Mouse (Mus musculus) lung, postnatal 25 days (tissue): ENCODE results near the gene Cldn4.
"Not testable (repeated sequence)": the region's sequence is repeated elsewhere in the genome, so short reads cannot be mapped to it uniquely, and the experiment has no call there.

ENCODE experiments used
- DNase-seq: peaks from one replicate; pipeline ENCODE4 v3.0.0; 2022; ENCODE audit warnings: low spot score

Cldn4 gene

DNA sequence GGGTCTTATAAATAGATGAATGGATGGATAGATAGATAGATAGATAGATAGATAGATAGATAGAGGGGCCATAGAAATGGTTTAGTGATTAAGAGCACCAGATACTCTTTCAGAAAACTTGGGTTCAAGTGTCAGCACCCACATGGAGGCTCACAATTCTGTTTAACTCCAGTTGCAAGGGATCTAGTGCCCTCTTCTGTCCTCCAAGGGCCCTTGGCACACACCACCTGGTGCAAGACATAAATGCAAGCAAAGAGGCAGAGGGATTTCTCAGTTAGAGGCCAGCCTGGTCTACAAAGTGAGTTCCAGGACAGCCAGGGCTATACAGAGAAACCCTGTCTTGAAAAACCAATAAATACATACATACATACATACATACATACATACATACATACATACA lies 17.9 kb upstream of the Cldn4 start:
- not testable (repeated sequence) for DNase-seq

DNA sequence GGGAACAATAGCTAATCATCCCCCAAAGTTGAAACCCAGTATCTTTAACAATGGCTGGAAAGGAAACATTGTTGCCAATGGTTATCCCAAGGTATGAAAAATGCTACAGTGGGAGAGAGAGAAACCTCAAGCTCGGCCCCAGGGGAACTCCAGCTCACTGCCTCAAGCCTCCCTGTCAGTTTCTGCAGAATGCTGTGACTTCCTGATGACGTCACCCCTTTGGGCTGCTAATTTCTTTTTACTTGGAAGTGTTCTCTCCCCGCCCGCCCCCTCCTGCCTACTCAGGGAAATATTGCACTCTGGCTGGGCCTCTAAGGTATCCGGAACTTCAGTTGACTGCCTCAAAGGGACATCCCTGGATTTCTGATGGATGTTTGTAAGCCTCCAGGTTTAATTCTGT lies 16.8 kb upstream of the Cldn4 start:
- peak; percentile 62 for DNase-seq

DNA sequence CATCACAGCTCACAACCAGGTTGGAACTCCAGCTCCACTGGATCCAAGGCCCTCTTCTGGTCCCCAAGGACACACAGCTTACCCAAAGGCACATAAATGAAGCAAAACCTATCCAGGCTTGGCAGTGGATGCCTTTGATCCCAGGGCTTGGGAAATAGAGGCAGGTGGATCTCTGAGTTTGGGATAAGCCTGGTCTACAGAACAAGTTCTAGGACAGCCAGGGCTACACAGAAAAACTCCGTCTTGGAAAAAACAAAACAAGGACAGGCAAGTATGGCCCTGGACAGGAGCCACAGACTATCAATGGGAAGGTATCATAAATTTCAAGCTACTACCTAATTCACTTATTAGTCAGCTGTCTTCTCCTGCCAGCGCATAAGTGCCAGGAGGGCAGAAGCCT lies 14.8 kb upstream of the Cldn4 start:
- DNase-seq: no peak

DNA sequence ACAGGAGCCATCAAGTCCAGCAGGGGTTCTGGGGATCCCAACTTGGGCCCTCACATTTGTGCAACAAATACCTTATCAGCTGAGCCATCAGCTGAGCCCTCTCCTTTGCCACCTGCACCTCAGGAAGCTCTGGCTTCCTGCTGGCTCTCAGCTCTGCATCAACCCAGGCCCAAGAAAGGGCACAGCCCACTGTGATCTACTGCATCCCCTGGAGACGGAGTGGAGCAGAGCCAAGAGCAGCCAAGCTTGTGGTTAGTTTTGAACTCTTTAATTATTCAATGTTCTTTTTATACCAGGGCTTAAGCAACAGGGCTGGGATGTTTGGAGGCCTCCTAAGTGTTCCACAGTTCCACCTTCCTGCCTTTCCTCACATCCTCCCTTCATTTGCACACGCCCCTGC lies 13.7 kb upstream of the Cldn4 start:
- DNase-seq: no peak

DNA sequence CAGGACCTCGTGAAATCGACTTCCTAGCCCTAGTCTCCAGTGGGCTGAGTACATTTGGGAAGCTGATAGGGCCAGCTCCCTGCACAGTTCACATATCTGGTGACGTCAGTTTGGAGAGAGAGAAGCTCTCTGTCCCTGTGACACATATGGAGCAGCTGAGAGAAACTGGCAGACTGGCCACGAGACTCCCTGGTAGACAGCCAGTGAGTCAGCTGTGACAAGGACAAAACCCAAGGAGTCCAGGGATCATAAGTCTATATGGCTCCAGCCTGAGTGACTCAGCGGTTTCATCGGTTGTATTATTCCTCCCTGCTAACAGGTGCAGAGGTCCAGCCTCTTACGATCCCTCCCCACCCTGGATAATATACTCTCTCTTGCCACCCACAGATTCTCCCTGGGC lies 12.4 kb upstream of the Cldn4 start:
- DNase-seq: no peak

DNA sequence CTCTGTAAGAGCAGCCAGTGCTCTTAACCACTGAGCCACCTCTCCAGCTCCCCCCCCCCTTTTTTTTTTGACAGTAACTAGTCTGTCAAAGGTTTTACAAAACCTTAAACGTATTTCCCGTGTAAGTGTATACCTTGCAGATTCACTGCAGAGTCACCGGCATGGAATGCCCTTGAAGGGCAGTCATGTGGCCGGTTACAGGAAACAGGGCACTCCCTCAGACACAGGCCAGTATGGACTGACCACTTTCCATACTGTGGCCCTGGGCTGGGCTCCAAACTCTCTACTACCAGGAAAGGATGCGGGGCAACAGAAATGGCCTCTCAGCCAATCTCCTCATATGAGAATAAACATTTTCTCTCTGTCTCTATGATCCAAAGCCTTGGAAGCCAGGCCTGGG lies 8.8 kb upstream of the Cldn4 start:
- no peak for DNase-seq

DNA sequence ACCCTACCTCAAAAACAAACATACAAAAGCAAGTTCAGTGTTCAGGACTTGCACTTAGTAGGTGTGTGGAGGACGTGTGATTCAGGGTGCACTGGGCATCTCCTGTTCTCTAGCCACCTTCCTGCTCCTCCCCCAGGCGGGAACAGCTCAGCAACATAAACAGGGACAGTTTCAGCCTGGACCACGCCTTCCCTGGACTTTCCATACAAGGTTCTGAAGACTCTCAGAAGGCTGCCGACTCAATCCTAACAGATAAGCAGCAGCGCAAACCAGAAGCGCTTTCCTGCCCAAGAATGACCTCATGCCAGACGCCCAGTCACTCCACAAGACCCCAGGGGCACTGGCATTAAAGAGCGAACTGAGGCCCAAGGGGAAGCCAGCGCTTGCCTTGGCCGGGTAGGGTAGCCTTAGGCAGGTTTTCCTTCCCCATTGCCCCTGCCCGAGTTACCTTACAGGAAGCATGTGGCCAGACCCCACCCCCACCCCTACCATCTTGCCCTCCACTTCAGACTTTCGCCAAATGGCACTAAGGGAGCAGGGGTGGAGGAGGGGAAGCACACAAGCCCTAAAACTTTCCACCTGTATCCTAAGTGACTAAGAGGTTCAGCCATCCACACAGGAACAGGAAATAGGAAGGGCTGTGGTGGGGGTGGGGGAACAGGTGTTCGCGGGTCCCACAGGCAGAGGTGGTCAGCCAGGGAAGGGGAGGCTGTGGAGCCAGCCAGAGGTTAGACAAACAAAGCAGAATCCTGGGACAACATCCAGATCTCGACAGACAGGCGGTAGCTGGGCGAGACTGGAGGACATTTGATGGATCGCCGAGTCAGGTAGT lies 4.5 kb upstream of the Cldn4 start:
- peak; percentile 84 for DNase-seq

DNA sequence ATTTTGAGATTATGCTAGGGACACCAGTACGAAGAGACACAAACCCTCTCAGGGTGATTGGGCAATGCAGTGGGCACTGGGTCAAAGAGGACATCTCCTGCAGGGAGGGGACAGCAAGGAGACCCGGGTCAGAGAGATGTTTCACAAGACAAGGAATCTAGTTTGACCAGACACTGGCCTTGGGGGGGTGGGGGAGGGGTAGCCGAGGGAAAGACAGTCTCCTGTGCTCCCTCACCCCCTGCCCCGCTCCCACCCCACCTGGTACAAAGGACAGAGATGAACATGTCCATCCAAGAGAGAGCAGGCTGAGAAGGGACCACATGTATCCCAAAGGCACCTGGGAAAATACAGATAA lies 1.3 kb upstream of the Cldn4 start:
- no peak for DNase-seq

DNA sequence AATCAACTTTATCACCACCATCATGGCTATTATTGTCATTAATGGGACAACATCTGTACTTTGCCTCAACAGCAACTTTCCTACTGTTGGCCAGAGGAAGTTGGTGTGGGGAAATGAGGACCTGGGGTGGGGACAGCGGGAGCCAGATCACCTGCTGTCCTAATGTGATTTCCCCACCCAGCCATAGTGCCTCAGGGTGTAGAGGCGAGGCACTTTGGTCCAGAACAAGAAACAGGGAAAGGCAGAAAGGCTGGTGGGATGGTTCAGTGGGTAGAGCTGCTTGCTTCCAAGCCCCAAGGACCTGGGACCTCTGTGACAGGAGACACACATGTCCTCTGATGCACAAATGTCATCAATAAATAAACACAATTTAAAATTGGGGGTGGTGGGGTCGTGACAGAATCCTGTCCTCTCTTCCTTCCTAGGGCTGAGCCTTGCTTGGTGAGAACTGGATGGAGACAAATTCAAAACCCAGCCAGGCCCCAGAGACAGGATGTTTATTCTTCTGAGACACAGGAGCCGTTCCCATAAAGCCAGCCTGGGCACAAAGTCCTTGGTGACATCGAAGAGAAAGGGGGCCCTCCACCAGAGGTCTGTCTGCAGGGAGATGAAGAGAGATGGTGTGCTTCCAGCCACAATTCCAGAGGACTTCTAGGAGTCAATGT lies 818 bp upstream of the Cldn4 start:
- peak; percentile 63 for DNase-seq

DNA sequence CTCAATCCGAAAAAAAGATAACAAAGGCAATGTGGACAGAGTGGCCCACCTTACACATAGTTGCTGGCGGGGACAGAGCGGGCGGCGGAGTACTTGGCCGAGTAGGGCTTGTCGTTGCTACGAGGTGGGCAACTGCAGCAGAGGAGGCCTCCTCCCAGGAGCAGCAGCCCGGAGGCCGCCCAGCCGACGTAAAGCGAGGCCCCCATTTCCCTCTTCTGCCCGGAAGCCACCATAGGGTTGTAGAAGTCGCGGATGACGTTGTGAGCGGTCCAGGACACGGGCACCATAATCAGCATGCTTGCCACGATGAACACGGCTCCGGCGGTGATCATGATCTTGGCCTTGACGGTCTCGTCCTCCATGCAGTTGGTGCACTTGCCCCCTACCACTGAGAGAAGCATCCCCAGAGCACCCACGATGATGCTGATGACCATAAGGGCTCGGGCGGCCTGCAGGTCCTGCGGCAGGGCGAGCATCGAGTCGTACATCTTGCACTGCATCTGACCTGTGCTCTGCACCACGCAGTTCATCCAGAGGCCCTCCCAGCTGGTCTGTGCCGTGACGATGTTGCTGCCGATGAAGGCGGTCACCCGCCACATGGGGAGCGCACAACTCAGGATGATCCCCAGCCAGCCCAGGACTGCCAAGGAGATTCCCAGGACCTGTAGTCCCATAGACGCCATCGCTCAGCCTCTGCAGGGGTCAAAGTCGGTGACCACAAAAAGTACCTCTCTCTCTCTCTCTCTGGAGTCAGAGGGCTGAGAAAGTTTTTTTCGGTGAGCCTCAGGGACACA lies 474 bp downstream of the Cldn4 start:
- DNase-seq: no peak

DNA sequence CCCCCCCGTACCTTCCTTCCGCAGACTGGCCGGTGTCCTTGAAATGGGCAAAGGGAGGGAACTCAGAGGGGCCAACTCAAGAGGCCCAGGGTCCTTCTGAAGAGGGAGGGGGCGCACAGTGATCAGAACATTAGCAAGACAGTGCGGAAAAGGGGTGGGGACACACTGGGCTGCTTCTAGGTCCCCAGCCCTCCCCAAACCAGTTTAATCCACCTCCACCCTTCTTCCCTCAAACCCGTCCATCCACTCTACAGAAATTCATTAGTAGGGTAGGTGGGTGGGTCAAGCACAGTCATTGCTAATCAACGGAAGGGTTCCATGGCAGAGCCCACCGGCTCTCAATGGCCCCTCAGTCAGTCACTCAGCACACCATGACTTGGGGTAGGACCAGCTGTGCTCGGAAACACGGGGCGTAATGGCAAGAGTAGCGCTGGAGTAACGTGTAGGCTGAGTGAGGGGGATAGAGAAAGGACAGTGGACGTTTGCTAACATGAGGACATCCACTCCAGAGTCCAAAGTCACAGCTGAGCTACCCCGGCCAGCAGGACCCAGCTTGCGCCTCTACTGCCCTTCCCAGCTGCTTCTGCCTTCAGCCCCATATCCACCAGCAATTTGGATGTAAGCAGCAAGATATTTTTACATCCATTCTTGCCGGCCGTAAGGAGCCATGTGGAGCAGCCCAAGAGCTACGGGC lies 1.3 kb downstream of the Cldn4 start:
- no peak for DNase-seq

DNA sequence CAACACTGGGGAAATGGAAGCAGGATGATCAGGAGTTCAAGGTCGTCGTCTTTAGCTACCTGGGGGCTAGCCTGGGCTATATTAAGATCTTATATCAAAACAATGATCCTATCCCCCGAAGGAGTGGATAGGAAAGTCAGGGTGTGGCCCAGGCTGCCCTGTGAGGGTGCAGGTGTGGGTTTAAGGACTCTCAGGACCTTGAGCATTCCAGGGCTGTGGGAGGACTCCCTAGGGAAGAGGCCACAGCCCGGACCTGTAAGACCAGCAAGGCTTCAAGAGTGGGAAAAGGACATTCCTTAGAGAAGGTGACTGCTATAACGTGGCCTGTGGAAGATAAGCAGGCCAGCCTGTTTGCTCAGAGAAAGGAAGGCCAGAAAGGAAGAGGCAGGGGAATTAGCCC lies 2.6 kb downstream of the Cldn4 start:
- DNase-seq: no peak

DNA sequence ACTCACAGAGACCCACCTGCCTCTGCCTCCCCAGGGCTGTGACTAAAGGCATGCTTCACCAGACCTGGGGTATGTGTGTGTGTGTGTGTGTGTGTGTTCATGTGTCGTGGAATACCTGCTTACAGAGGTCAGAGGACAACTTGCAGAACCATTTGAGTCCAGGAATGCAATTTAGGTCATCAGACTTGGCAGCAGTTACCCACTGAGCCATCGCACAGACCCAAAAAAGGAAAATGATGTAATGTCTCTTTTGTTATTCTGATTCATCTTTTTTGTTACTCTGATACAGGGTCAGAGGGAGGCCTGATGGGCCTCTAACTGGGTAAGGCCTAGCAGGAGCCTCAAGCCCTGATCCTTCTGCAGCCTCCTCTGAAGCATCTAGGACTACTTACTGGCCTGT lies 4.0 kb downstream of the Cldn4 start:
- DNase-seq: peak; percentile 45

DNA sequence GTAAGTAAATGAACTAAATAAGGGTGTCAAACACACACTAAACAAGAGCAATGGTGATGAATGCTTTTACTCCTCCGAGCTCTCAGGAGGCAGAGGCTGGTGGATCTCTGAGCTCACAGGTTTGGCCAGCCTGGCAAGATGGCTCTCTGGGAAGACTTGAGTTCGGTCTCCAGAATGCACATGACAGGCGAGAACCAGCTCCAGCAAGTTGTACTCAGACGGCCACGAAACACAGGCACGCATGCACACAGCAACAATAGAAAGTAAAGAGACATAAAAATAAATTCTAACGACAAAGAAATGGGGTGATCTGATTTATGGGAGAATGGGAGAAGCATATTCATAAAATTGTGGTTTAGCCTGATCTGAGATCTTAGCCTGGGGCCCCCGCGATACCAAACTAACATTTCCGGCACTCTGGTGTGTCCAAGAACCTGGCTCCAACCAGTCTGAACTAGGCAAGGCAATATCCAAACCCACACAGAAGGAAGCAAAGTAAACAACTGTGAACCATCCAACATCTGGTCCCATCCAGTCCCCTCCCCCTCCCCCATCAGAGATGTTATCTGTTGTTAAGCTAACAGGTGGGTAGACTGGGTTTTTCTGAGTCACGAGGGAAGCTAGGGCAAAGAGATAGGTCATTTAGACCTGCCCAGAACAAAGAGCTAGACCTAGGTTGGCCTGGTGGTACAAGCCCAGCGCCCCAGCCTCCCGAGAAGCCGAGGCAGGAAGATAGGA lies 5.1 kb downstream of the Cldn4 start:
- no peak for DNase-seq

DNA sequence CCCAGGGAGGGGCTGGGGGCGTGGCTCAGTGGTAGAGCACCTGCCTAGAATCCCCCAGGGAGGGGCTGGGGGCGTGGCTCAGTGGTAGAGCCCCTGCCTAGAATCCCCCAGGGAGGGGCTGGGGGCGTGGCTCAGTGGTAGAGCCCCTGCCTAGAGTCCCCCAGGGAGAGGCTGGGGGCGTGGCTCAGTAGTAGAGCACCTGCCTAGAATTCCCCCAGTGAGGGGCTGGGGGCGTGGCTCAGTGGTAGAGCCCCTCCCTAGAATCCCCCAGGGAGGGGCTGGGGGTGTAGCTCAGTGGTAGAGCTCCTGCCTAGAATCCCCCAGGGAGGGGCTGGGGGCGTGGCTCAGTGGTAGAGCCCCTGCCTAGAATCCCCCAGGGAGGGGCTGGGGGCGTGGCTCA lies 7.2 kb downstream of the Cldn4 start:
- not testable (repeated sequence) for DNase-seq

DNA sequence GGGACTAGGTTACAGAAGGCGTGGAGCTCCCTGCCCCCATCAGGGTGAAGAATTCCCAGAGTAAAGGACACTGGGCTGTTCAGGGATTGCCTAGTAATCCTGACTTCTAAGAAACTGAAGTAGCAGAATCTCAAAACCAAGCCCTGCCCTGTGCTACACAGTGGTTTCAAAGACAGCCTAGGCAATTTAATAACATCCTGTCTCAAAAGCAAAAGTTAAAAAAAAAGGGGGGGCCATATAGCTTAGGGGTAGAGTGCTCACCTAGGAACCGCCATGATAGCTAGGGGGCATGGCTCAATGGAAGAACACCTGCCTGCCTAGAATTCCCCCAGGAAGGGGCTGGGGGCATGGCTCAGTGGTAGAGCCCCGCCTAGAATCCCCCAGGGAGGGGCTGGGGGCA lies 7.7 kb downstream of the Cldn4 start:
- no peak for DNase-seq

DNA sequence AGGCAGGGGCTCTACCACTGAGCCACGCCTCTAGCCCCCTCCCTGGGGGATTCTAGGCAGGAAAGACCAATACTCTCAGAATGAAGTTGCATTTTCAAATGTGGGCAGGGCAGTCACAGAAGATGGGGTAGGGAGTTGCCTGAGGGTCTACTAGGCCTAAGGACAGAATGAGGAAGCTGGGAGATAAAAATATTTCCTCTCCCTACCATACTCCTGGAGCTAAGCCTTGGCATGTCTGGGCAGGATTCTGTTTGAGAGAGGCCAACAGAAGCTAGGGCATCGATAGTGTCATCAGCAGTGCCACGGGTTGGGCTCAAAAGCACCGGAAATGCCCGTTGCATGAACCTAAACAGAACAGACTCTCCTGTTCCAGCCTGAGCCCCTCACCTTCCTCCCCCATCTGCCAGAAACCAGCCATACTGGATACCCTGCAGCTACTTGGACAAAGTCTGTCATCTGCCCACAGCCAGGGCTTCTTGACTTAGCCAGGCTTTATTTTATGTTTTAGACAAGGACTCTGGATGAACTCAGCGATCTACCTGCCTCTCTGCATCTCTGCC lies 10.0 kb downstream of the Cldn4 start:
- no peak for DNase-seq

DNA sequence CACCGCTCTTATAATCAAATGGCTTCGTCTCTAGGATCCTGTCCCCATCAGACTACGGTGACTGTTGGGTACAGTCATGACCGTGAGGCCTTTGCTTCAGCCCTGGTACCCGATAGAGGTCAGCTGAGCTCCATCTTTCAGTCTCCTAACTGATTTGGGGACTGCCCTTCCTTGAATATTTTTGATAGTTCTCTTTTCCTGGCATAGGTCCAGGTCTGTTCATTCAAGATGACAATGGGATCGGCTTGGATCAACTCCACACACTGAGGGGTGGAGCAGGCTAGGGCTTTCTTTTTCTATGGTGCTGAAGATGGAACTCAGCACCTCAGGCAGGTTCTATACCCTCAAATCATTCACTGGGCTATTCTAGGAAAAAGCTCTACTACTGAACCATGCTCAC lies 10.7 kb downstream of the Cldn4 start:
- DNase-seq: peak; percentile 39

DNA sequence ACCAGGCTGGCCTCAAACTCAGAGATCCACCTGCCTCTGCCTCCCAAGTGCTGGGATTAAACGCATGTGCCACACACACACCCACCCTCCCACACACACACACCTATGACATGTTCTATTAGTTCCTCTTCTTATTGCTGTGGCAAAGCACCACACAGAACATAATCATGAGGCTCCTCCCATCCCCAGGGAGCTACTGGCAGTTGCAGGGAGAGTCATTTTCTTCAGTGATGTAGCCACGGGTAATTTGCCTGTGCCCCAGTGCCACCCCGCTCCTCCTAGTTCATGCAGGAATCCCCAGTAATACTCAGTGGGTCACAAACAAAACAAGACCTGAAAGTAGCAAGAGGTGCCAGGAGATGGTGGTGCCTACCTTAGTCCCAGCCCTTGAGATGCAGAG lies 12.1 kb downstream of the Cldn4 start:
- DNase-seq: no peak

DNA sequence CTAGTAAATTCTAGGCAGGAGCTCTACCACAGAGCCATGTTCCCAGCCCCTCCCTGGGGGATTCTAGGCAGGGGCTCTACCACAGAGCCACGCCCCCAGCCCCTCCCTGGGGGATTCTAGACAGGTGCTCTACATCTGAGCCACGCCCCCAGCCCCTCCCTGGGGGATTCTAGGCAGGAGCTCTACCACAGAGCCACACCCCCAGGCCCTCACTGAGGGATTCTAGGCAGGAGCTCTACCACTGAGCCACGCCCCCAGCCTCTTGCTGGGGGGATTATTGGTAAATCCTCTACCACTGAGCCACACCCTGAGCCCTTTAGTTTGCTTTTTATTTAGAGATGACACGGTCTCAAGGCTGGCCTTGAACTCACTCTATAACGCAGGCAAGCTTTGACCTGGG lies 13.0 kb downstream of the Cldn4 start:
- not testable (repeated sequence) for DNase-seq

DNA sequence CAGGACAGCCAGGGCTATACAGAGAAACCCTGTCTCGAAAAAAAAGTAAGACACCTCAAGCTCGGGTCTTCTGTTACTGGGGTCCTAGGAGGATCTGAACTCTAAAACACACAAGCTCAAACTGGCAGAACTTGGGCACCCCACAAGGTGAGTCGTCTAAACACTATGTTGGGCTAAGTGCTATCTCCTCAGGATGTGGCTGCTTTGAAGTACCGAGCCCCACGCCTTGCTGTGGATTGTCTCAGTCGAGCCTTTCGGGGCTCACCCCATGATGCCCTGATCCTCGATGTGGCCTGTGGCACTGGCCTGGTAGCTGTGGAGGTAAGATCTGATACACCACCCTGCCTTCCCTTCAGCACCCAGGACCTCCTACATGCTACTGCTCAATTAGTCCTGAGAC lies 13.5 kb downstream of the Cldn4 start:
- DNase-seq: peak; percentile 12

DNA sequence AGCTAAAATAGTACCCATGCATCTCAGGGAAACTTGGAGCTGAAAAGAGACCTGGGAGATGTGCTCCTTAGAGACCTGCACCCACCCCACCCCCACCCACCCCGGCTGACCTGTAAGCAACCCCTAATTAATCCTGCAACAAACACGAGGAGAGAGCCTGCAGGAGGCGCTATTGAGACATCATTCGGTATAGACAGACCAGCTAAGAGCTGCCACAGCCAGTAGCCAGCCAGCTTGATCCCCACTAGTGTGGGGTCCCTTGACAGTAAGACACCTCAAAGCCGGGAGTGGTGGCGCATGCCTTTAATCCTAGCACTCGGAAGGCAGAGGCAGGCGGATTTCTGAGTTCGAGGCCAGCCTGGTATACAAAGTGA lies 13.8 kb downstream of the Cldn4 start:
- DNase-seq: peak; percentile 82
